Mouse (Mus musculus) layer of hippocampus, adult 18-20 months (tissue): ENCODE results near the gene Zfp110. TPM values are rescaled to one million over a fixed set of nuclear protein-coding genes. Genes with fewer than 3 reads are reported as not detected.
"Not testable (repeated sequence)": the region's sequence is repeated elsewhere in the genome, so short reads cannot be mapped to it uniquely, and the experiment has no call there.

Experiments used
- DNase-seq, 2 experiments: peaks; one replicate each; pipeline ENCODE4 v3.0.0; 2022; ENCODE audit warnings: low spot score in 2 of 2
- long read RNA-seq: library from polyadenylated mRNA; stranded (forward); transcript quantifications from one replicate; pipeline ENCODE4 v2.0.0, GENCODE M21; 2021
- total RNA-seq, 2 experiments: library from RNA; stranded (reverse); gene quantifications; 2 replicates each; pipeline ENCODE4 v1.2.3; 2021

Gene Zfp110
- 10 to 100 TPM; 14.8 to 17.1 TPM for total RNA-seq
- long read RNA-seq, transcript Zfp110-201 (8 exons, 3,591 nt), result major isoform, 21 of 24 reads
- long read RNA-seq, partial matches to known transcripts, result 2 of 24 reads
- long read RNA-seq, other reads (novel, unspliced or antisense), result 0 of 24 reads

GRCm38 (mm10) chr7:12834162-12835120 is at the start of gene Zfp110:
Gene Zfp110, plus strand, starts transcription at chr7:12834761.
- DNase-seq, result peak; percentile 78 to 88

- peak in 1 of 2 experiments; percentile 36 for DNase-seq
These were observed 47.2 kb upstream of the Zfp110 start for GRCm38 (mm10) chr7:12787333-12787732.

DNA sequence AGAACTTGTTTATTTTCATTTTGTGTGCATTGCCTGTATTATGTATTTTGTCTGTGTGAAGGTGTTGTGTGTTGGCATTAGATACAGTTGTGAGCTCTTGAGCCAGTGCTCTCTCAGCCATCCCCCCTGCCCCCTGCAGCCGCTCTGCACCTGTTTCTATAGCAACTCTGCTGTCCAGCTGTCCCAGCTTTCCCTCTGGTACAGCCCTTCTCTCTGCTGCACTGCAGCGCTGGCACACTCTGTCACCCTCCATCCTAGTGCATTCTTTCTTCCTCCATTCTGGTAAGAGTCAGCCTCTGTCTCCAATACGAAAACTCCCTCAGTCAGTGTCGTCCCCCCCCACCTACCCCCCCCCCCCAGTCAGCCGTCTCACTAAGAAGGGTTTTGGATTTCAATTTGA is 46.5 kb upstream of the Zfp110 start:
- DNase-seq, result no peak

GRCm38 (mm10) chr7:12792624-12793023 is 41.9 kb upstream of the Zfp110 start:
- DNase-seq, result not testable (repeated sequence)

- no peak for DNase-seq
These were observed 36.6 kb upstream of the Zfp110 start for GRCm38 (mm10) chr7:12797971-12798370.

- no peak for DNase-seq
These were observed 35.0 kb upstream of the Zfp110 start for GRCm38 (mm10) chr7:12799554-12799953.

- DNase-seq, result peak; percentile 79 to 89
These were observed 31.5 kb upstream of the Zfp110 start, which contains the start of gene Zscan18 for GRCm38 (mm10) chr7:12802866-12803726. Gene Zscan18, minus strand, starts transcription at chr7:12803635.

- DNase-seq, result no peak
These were observed 30.9 kb upstream of the Zfp110 start for GRCm38 (mm10) chr7:12803727-12804071.

- no peak for DNase-seq
These were observed 19.0 kb upstream of the Zfp110 start for GRCm38 (mm10) chr7:12815566-12815965.

GRCm38 (mm10) chr7:12818521-12819295 is 15.9 kb upstream of the Zfp110 start, which contains the start of gene Zfp329:
Gene Zfp329, minus strand, starts transcription at chr7:12818858.
- DNase-seq, result peak; percentile 90 to 96

GRCm38 (mm10) chr7:12835193-12835671 is 671 bp downstream of the Zfp110 start:
- peak in 1 of 2 experiments; percentile 6 for DNase-seq

GRCm38 (mm10) chr7:12835779-12836178 is 1.2 kb downstream of the Zfp110 start:
- DNase-seq, result no peak

GRCm38 (mm10) chr7:12874301-12874700 is 39.7 kb downstream of the Zfp110 start:
- peak in 1 of 2 experiments; percentile 21 for DNase-seq

DNA sequence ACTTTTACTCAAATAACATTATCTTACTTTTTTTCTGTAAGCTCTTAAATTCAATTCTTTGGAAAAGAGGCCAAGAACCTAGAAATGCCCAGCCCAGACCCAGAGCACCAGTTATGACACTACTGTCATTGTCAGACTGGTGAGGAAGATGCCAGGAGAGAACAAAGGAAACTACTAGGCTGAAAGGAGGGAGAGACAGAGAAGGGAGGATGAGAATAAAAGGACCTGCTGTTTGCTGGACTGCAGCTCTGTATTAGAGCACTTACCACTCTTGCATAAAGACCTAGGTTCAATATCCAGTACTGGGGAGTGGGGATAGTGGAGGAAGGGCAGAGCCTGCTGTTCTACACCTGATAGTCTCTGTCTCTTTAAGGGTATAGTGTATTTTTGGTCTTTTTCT is 45.5 kb downstream of the Zfp110 start:
- no peak for DNase-seq

- not testable (repeated sequence) for DNase-seq
These were observed 45.9 kb downstream of the Zfp110 start for GRCm38 (mm10) chr7:12880497-12880896.

DNA sequence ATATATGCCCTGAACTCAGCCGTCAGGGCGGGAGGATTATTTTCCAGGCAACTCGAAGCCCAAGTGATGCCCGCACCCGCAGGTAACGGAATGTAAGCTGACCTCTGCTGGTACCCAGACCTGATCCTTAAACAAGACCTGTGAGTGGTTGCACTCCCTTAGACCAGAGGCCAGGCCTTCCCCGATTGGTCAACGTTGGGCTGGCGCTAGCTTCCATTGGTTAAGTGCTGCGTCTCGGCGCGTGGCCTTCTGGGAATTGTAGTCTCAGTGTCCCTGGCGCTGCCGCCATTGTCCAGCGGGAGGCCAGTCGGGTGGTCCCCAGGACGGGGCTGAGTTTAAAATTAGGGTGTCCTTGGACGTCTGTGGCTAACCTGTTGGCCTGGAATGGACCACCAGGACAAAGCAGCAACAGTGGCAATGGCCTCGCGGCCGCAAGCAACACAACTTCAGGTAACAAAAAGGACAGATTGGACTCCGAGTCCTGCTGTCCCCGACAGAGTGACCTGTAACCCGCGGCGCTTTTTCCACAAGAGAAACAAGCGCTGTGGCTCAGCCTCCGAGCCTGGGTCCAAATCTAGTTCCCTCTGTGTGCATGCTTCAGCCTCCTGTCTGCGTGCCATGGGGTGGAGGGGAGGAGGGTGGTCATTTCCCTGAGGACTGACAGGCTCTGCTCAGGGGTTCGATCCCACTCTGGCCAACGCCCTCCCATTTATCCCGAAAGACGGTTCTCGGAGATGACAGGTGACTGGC is 46.5 kb downstream of the Zfp110 start, which contains the start of gene Zfp128:
Zfp128 (plus strand) TSS at position 267 of the 750 bp plus-strand sequence.
- peak; percentile 94 to 98 for DNase-seq

- no peak for DNase-seq
These were observed 52.2 kb downstream of the Zfp110 start for GRCm38 (mm10) chr7:12886563-12887266.

DNA sequence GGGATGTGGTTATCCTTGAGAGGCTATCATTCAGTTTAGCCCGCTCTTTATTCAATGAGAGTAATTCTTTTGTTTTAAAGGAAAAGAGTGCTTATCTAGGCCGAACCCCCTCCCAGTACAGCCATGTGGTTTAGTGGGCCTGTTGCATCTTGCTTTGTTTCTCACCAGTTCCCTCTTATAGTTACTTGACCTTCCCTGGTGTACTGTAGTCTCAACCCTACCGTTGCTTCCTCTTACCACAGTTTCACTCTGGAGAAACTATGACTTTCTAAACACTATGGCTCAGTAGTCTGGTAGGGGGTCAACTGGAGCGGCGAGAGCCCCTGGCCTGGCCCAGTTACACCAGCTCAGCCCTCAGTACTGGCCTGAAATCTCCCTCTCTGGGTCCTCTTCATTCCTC is 53.0 kb downstream of the Zfp110 start:
- DNase-seq, result no peak

GRCm38 (mm10) chr7:12890928-12891327 is 56.4 kb downstream of the Zfp110 start:
- no peak for DNase-seq
